Mouse (Mus musculus): ENCODE results near the gene Ryr2. TPM values are rescaled to one million over a fixed set of nuclear protein-coding genes. Genes with fewer than 3 reads are reported as not detected.

Gene Ryr2
- total and polyA plus RNA-seq, 2 experiments: under 0.01 TPM; not detected in 1

- Histone ChIP-seq H3K36me3 (ENCODE audit: control insufficient read depth, insufficient read depth, low read length) (no peaks in the 10 kb centered on the region), H3K4me3 (ENCODE audit: insufficient read depth, low read depth, low read length) (no peak overlapping the region), H3K9ac (ENCODE audit: low read depth, low read length) (no peak overlapping the region), H3K27me3 (ENCODE audit: control insufficient read depth, insufficient read depth, low read length) (no peaks in the 10 kb centered on the region), H3K79me2 (ENCODE audit: control insufficient read depth, insufficient read depth, low read length) (no peaks in the 10 kb centered on the region), H3K4me1 (ENCODE audit: control insufficient read depth, insufficient read depth, low read length) (no peaks in the 10 kb centered on the region), H3K27ac (replicated peaks; ENCODE audit: insufficient read depth, low read depth, low read length) (no peak overlapping the region)
- DNase-seq (ENCODE audit: extremely low read depth, low read depth, low spot score): no peak
- TF ChIP-seq CTCF (IDR thresholded peaks at IDR 0.05; ENCODE audit: low read depth, low read length) (no peak), POLR2A (IDR thresholded peaks at IDR 0.05; ENCODE audit: extremely low read depth, insufficient read depth, low read length) (no peak)
- WGBS: 77% methylated on average over 4 of the region's 4 CpGs
Observed at GRCm38 (mm10) chr13:11763925-11764324, 342.8 kb downstream of the Ryr2 start.

DNA sequence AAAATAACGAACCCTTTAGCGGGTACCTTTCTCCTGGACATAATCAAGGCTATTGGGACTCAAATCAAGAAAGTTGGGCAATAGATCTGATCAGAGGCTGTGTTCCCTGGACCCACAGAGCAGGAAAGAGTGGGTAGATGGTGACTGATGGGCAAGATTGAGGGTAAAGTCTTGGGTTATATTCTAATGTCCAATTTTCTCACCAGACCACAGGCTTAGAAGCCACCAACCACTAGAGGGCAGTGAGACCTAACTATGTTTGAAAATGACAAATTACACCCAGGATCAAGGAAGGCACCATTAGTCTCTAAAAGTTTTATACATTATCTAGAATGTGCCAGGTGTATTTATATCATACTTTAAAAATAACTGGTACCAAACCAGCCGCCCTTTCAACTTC, 343.6 kb downstream of the Ryr2 start:
- peak; percentile 5 for DNase-seq (ENCODE audit: extremely low read depth, low read depth, low spot score)
- no peaks in the 10 kb centered on the region for H3K36me3 ChIP-seq (ENCODE audit: control insufficient read depth, insufficient read depth, low read length)
- 71% methylated on average over 3 of the region's 3 CpGs for WGBS
- H3K27me3 ChIP-seq (ENCODE audit: control insufficient read depth, insufficient read depth, low read length): no peaks in the 10 kb centered on the region
- no peak overlapping the region for H3K27ac ChIP-seq (replicated peaks; ENCODE audit: insufficient read depth, low read depth, low read length)
- H3K79me2 ChIP-seq (ENCODE audit: control insufficient read depth, insufficient read depth, low read length): no peaks in the 10 kb centered on the region
- TF ChIP-seq CTCF (IDR thresholded peaks at IDR 0.05; ENCODE audit: low read depth, low read length): peak; percentile 33
- TF ChIP-seq POLR2A (IDR thresholded peaks at IDR 0.05; ENCODE audit: extremely low read depth, insufficient read depth, low read length): no peak
- H3K4me3 ChIP-seq (ENCODE audit: insufficient read depth, low read depth, low read length): no peak overlapping the region
- H3K9ac ChIP-seq (ENCODE audit: low read depth, low read length): no peak overlapping the region
- H3K4me1 ChIP-seq (ENCODE audit: control insufficient read depth, insufficient read depth, low read length): no peaks in the 10 kb centered on the region

- Histone ChIP-seq H3K9ac (ENCODE audit: low read depth, low read length) (no peak overlapping the region), H3K4me3 (ENCODE audit: insufficient read depth, low read depth, low read length) (no peak overlapping the region), H3K27ac (replicated peaks; ENCODE audit: insufficient read depth, low read depth, low read length) (no peak overlapping the region), H3K79me2 (ENCODE audit: control insufficient read depth, insufficient read depth, low read length) (no peaks in the 10 kb centered on the region), H3K4me1 (ENCODE audit: control insufficient read depth, insufficient read depth, low read length) (no peaks in the 10 kb centered on the region), H3K27me3 (ENCODE audit: control insufficient read depth, insufficient read depth, low read length) (no peaks in the 10 kb centered on the region), H3K36me3 (ENCODE audit: control insufficient read depth, insufficient read depth, low read length) (no peaks in the 10 kb centered on the region)
- 67% methylated on average over 7 of the region's 7 CpGs for WGBS
- no peak for TF ChIP-seq POLR2A (IDR thresholded peaks at IDR 0.05; ENCODE audit: extremely low read depth, insufficient read depth, low read length)
- no peak for TF ChIP-seq CTCF (IDR thresholded peaks at IDR 0.05; ENCODE audit: low read depth, low read length)
- DNase-seq (ENCODE audit: extremely low read depth, low read depth, low spot score): no peak
Observed at GRCm38 (mm10) chr13:11757894-11758293, 348.9 kb downstream of the Ryr2 start.

DNA sequence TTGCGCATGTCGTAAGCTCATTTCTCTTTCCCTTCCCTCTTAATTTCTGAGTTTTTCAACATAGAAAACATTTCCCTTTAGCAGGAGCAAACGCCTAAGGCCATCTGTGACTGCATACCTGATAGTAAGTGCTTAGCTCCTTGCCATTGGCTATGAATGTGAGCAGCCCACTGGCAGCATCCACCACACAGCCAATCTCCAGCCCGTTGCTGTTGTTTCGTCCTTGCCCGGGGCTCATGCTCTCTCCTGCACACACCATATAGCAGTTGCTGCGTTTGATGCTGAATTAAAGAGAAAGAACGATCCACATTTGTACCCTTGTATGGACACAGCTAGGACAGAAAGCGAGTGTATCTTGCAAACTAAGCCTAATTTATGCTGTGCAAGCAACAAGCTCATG, 361.3 kb downstream of the Ryr2 start:
- Histone ChIP-seq H3K27ac (replicated peaks; ENCODE audit: insufficient read depth, low read depth, low read length) (no peak overlapping the region), H3K36me3 (ENCODE audit: control insufficient read depth, insufficient read depth, low read length) (no peaks in the 10 kb centered on the region), H3K4me1 (ENCODE audit: control insufficient read depth, insufficient read depth, low read length) (no peaks in the 10 kb centered on the region), H3K9ac (ENCODE audit: low read depth, low read length) (no peak overlapping the region), H3K79me2 (ENCODE audit: control insufficient read depth, insufficient read depth, low read length) (no peaks in the 10 kb centered on the region), H3K4me3 (ENCODE audit: insufficient read depth, low read depth, low read length) (no peak overlapping the region), H3K27me3 (ENCODE audit: control insufficient read depth, insufficient read depth, low read length) (no peaks in the 10 kb centered on the region)
- TF ChIP-seq POLR2A (IDR thresholded peaks at IDR 0.05; ENCODE audit: extremely low read depth, insufficient read depth, low read length) (no peak), CTCF (IDR thresholded peaks at IDR 0.05; ENCODE audit: low read depth, low read length) (no peak)
- DNase-seq (ENCODE audit: extremely low read depth, low read depth, low spot score): no peak
- 79% methylated on average over 9 of the region's 9 CpGs for WGBS

- no peaks in the 10 kb centered on the region for H3K36me3 ChIP-seq (ENCODE audit: control insufficient read depth, insufficient read depth, low read length)
- no peak overlapping the region for H3K27ac ChIP-seq (replicated peaks; ENCODE audit: insufficient read depth, low read depth, low read length)
- DNase-seq (ENCODE audit: extremely low read depth, low read depth, low spot score): no peak
- no peak overlapping the region for H3K4me3 ChIP-seq (ENCODE audit: insufficient read depth, low read depth, low read length)
- no peaks in the 10 kb centered on the region for H3K4me1 ChIP-seq (ENCODE audit: control insufficient read depth, insufficient read depth, low read length)
- no peaks in the 10 kb centered on the region for H3K27me3 ChIP-seq (ENCODE audit: control insufficient read depth, insufficient read depth, low read length)
- 88% methylated on average over 12 of the region's 12 CpGs for WGBS
- TF ChIP-seq CTCF (IDR thresholded peaks at IDR 0.05; ENCODE audit: low read depth, low read length): no peak
- TF ChIP-seq POLR2A (IDR thresholded peaks at IDR 0.05; ENCODE audit: extremely low read depth, insufficient read depth, low read length): no peak
- H3K9ac ChIP-seq (ENCODE audit: low read depth, low read length): no peak overlapping the region
- no peaks in the 10 kb centered on the region for H3K79me2 ChIP-seq (ENCODE audit: control insufficient read depth, insufficient read depth, low read length)
Observed at GRCm38 (mm10) chr13:11738211-11738610, 368.5 kb downstream of the Ryr2 start.

GRCm38 (mm10) chr13:11716216-11716615, 390.5 kb downstream of the Ryr2 start:
- Histone ChIP-seq H3K9ac (ENCODE audit: low read depth, low read length) (no peak overlapping the region), H3K27ac (replicated peaks; ENCODE audit: insufficient read depth, low read depth, low read length) (no peak overlapping the region)

More at GRCm38 (mm10) chr13:11716216-11716615, 390.5 kb downstream of the Ryr2 start:
- Histone ChIP-seq H3K36me3 (ENCODE audit: control insufficient read depth, insufficient read depth, low read length) (no peaks in the 10 kb centered on the region), H3K4me1 (ENCODE audit: control insufficient read depth, insufficient read depth, low read length) (no peaks in the 10 kb centered on the region), H3K4me3 (ENCODE audit: insufficient read depth, low read depth, low read length) (no peak overlapping the region), H3K27me3 (ENCODE audit: control insufficient read depth, insufficient read depth, low read length) (no peaks in the 10 kb centered on the region), H3K79me2 (ENCODE audit: control insufficient read depth, insufficient read depth, low read length) (no peaks in the 10 kb centered on the region)
- TF ChIP-seq CTCF (IDR thresholded peaks at IDR 0.05; ENCODE audit: low read depth, low read length) (no peak), POLR2A (IDR thresholded peaks at IDR 0.05; ENCODE audit: extremely low read depth, insufficient read depth, low read length) (no peak)
- no peak for DNase-seq (ENCODE audit: extremely low read depth, low read depth, low spot score)
- 96% methylated on average over 4 of the region's 4 CpGs for WGBS
